Mouse (Mus musculus): ENCODE measurements at regions not wholly inside any gene's neighbourhood (a gene's known extent, or its start where the extent isn't known, plus 50 kb on each side); places are given as distances from the start of the nearest gene placed in this dataset.

DNA sequence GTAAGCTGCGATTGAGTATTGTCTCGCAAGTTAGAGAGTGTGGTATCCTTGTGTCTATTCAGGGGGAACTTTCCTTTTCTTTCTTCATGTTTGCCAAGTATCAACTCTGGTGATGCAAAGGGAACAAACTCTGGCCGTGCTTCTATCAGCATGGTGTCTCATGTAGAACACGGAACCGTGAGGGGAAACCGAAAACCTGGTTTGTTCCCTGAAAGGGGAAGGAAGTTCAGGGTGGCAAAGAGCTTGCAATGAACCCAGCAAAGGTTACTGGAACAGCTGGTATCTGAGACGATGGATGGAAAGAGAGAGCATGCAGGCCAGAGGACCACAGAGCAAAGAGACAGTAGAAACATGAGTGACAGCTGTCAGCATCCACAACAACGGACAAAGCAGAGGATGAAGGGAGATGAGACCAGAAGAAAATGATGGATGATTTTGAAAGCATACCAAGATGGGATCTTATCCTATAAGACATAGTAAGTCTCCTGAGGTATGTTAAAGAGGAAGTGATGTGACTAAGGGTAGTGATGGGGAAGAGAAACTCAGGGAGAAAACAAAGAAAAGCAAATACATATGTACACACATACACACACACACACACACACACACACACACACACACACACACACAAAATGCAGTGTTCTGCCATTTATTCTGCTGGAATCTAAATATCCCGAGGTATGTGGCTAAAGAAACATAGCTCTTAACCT lies 199.8 kb upstream of the Peli2 start:
- ATAC-seq (ENCODE audit: insufficient read depth) (no peak), DNase-seq (ENCODE audit: low read depth in 3 of 3, low spot score in 3 of 3) (peak in 1 of 3 experiments; percentile 6)
- no peak overlapping the region for H3K9ac ChIP-seq (replicated peaks)
- no peak overlapping the region for H3K27ac ChIP-seq
- H3K4me1 ChIP-seq (replicated peaks; ENCODE audit: control insufficient read depth in 2 of 2, insufficient read depth in 2 of 2, low read length in 1 of 2) = no peaks in the 10 kb centered on the region
- H3K4me3 ChIP-seq (ENCODE audit: insufficient read depth in 1 of 2, low read depth in 2 of 2, low read length in 2 of 2) = no peak overlapping the region
- no peaks in the 10 kb centered on the region for H3K9me3 ChIP-seq (ENCODE audit: control insufficient read depth, low read length)
- H3K36me3 ChIP-seq (replicated peaks; ENCODE audit: control insufficient read depth, insufficient read depth, low read depth) = no peaks in the 10 kb centered on the region
- TF ChIP-seq CTCF (IDR thresholded peaks at IDR 0.05; ENCODE audit: low read depth) = no peak
- TF ChIP-seq EP300 (IDR thresholded peaks at IDR 0.05; ENCODE audit: low read depth) = no peak
- H3K4me2 ChIP-seq (ENCODE audit: low read depth) = no peak overlapping the region
- 58% methylated on average over 9 of the region's 9 CpGs for WGBS (ENCODE audit: insufficient replicate concordance)
- H3K27me3 ChIP-seq (ENCODE audit: control insufficient read depth, insufficient read depth, low read length) = no peaks in the 10 kb centered on the region

DNA sequence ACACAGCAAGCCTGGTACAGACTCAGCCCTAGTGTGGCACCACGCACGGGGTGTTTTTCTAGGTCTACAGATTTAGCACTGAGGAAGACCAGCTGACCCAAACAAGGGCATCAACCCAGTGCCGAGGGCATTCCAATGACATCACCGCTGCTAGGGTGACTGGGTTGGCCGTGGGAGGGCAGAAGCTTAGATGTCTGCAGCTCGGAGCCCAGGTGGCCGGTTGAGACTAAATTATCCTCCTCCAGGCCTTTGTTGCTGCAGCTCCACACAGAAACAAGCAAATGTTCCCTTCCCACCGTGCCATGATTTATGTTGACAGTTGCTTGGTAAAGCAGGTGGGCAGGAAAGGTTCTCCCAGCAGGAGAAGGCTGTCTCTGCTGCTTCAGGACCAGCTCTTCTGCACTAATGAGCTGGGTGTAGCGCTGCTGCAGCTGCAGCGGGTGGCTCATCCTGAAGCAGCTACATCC lies 198.8 kb upstream of the Peli2 start:
- no peaks in the 10 kb centered on the region for H3K4me1 ChIP-seq (replicated peaks; ENCODE audit: control insufficient read depth in 2 of 2, insufficient read depth in 2 of 2, low read length in 1 of 2)
- no peak overlapping the region for H3K4me2 ChIP-seq (ENCODE audit: low read depth)
- H3K36me3 ChIP-seq (replicated peaks; ENCODE audit: control insufficient read depth, insufficient read depth, low read depth) = no peaks in the 10 kb centered on the region
- no peak overlapping the region for H3K9ac ChIP-seq (replicated peaks)
- TF ChIP-seq CTCF (IDR thresholded peaks at IDR 0.05; ENCODE audit: low read depth) (no peak), EP300 (IDR thresholded peaks at IDR 0.05; ENCODE audit: low read depth) (no peak)
- H3K4me3 ChIP-seq (ENCODE audit: insufficient read depth in 1 of 2, low read depth in 2 of 2, low read length in 2 of 2) = no peak overlapping the region
- H3K27me3 ChIP-seq (ENCODE audit: control insufficient read depth, insufficient read depth, low read length) = no peaks in the 10 kb centered on the region
- no peak for DNase-seq (ENCODE audit: low read depth in 3 of 3, low spot score in 3 of 3)
- WGBS (ENCODE audit: insufficient replicate concordance) = 54% methylated on average over 10 of the region's 10 CpGs
- H3K27ac ChIP-seq = no peak overlapping the region
- no peaks in the 10 kb centered on the region for H3K9me3 ChIP-seq (ENCODE audit: control insufficient read depth, low read length)
- no peak for ATAC-seq (ENCODE audit: insufficient read depth)

DNA sequence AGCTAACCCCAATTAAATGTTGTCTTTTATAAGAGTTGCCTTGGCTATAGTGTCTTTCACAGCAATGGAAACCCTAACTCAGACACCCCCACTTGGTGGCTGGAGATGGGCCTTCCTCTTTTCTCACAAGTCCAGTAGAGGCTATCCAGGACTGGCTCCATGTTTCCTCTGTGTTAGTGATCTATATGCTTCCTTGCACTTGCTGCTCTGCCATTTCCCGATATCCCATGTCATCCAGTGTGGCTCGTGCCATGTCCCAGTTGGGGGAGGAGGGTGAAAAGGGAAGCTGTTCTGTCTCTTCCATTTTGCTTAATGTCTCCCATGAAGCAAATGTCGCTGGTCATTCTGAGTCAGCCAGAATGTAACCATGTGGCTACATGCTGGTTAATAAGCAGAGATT lies 194.2 kb upstream of the Peli2 start:
- ATAC-seq (ENCODE audit: insufficient read depth) = no peak
- DNase-seq (ENCODE audit: low read depth in 3 of 3, low spot score in 3 of 3) = no peak
- H3K4me3 ChIP-seq (ENCODE audit: insufficient read depth in 1 of 2, low read depth in 2 of 2, low read length in 2 of 2) = no peak overlapping the region
- 53% methylated on average over 3 of the region's 3 CpGs for WGBS (ENCODE audit: insufficient replicate concordance)
- H3K4me2 ChIP-seq (ENCODE audit: low read depth) = no peak overlapping the region
- no peak overlapping the region for H3K27ac ChIP-seq
- H3K4me1 ChIP-seq (replicated peaks; ENCODE audit: control insufficient read depth in 2 of 2, insufficient read depth in 2 of 2, low read length in 1 of 2) = no peaks in the 10 kb centered on the region
- no peaks in the 10 kb centered on the region for H3K36me3 ChIP-seq (replicated peaks; ENCODE audit: control insufficient read depth, insufficient read depth, low read depth)
- no peaks in the 10 kb centered on the region for H3K27me3 ChIP-seq (ENCODE audit: control insufficient read depth, insufficient read depth, low read length)
- H3K9me3 ChIP-seq (ENCODE audit: control insufficient read depth, low read length) = no peaks in the 10 kb centered on the region
- TF ChIP-seq CTCF (IDR thresholded peaks at IDR 0.05; ENCODE audit: low read depth) (no peak), EP300 (IDR thresholded peaks at IDR 0.05; ENCODE audit: low read depth) (no peak)
- no peak overlapping the region for H3K9ac ChIP-seq (replicated peaks)

DNA sequence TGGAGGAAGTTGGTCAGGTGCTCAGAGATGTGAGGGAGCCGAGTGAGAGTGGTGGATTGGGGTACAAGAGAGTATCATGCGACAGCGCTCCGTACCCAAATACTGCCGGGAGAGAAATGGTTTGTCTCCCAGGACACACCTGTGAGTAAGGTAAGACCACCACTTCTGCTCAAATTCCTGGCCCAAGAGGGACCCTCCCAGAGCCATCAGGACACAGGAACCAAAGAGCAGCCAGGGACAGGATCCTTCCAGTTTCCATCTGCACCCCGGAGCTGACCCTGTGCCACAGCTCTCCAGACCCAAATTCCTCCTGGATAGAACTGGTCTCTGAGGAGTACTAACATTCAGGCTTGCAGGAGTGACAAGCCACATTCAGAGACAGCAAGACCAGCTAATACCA lies 185.2 kb upstream of the Peli2 start:
- DNase-seq (ENCODE audit: low read depth in 3 of 3, low spot score in 3 of 3) (no peak), ATAC-seq (ENCODE audit: insufficient read depth) (no peak)
- Histone ChIP-seq H3K4me3 (ENCODE audit: insufficient read depth in 1 of 2, low read depth in 2 of 2, low read length in 2 of 2) (no peak overlapping the region), H3K36me3 (replicated peaks; ENCODE audit: control insufficient read depth, insufficient read depth, low read depth) (no peaks in the 10 kb centered on the region), H3K4me1 (replicated peaks; ENCODE audit: control insufficient read depth in 2 of 2, insufficient read depth in 2 of 2, low read length in 1 of 2) (no peaks in the 10 kb centered on the region), H3K27me3 (ENCODE audit: control insufficient read depth, insufficient read depth, low read length) (no peaks in the 10 kb centered on the region), H3K9me3 (ENCODE audit: control insufficient read depth, low read length) (no peaks in the 10 kb centered on the region), H3K4me2 (ENCODE audit: low read depth) (no peak overlapping the region), H3K9ac (replicated peaks) (no peak overlapping the region), H3K27ac (no peak overlapping the region)
- TF ChIP-seq EP300 (IDR thresholded peaks at IDR 0.05; ENCODE audit: low read depth) = no peak
- TF ChIP-seq CTCF (IDR thresholded peaks at IDR 0.05; ENCODE audit: low read depth) = no peak
- WGBS (ENCODE audit: insufficient replicate concordance) = 68% methylated on average over 6 of the region's 6 CpGs

DNA sequence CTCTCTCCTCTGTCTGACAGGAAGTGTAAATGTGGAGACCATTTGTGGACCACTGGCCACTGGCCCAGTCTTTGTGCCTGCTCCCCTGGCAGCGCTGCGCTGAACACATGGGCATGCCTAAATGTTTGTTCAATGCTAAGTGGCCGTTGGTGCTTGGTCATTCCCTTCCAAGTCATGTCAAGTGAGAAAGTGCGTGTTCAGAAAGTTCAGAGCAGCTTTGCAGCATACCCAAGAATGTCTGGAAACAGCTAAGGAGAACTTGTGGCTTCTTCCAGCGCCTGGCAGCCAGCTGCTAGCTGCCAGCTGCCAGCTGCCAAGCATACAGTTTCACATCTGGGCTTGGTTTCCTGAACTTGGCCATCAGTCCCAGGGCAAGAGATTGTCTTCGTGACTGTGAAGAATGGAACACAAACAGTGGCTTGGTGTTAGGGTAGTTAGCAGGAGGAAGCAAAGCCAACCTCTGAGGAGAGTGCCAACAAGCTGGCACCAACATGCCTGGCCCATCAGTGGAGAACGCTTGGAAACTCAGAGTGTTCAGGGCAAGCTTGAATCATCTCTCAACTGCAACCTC lies 183.5 kb upstream of the Peli2 start:
- 53% methylated on average over 7 of the region's 7 CpGs for WGBS (ENCODE audit: insufficient replicate concordance)
- no peak for TF ChIP-seq EP300 (IDR thresholded peaks at IDR 0.05; ENCODE audit: low read depth)
- TF ChIP-seq CTCF (IDR thresholded peaks at IDR 0.05; ENCODE audit: low read depth) = no peak
- Histone ChIP-seq H3K9me3 (ENCODE audit: control insufficient read depth, low read length) (no peaks in the 10 kb centered on the region), H3K27ac (no peak overlapping the region), H3K27me3 (ENCODE audit: control insufficient read depth, insufficient read depth, low read length) (no peaks in the 10 kb centered on the region), H3K4me3 (ENCODE audit: insufficient read depth in 1 of 2, low read depth in 2 of 2, low read length in 2 of 2) (no peak overlapping the region), H3K9ac (replicated peaks) (no peak overlapping the region), H3K4me1 (replicated peaks; ENCODE audit: control insufficient read depth in 2 of 2, insufficient read depth in 2 of 2, low read length in 1 of 2) (no peaks in the 10 kb centered on the region), H3K36me3 (replicated peaks; ENCODE audit: control insufficient read depth, insufficient read depth, low read depth) (no peaks in the 10 kb centered on the region), H3K4me2 (ENCODE audit: low read depth) (no peak overlapping the region)
- DNase-seq (ENCODE audit: low read depth in 3 of 3, low spot score in 3 of 3) = no peak
- no peak for ATAC-seq (ENCODE audit: insufficient read depth)

Data from liver, embryonic 14.5 days (tissue).